Mouse (Mus musculus): ENCODE data around the gene Rcor1.

GRCm38 (mm10) chr12:111088186-111088585, 49.0 kb downstream of the Rcor1 start:
- no peak for TF ChIP-seq POLR2A (IDR thresholded peaks at IDR 0.05; ENCODE audit: control insufficient read depth, low read depth, low read length)
- peak; percentile 27; the same call in 1 of the 2 replicates for TF ChIP-seq CTCF (IDR thresholded peaks at IDR 0.05; ENCODE audit: control insufficient read depth, insufficient read depth, insufficient replicate concordance, low read depth, low read length)

Measured in testis, adult 2 months (tissue).